Mouse (Mus musculus) gastrocnemius, adult 18-20 months (tissue): ENCODE data around the gene C730034F03Rik. TPM values are rescaled to one million over a fixed set of nuclear protein-coding genes. Genes with fewer than 3 reads are reported as not detected.

Experiments
- DNase-seq: peaks from one replicate; pipeline ENCODE4 v3.0.0; 2021; ENCODE audit warnings: low spot score
- total RNA-seq, 2 experiments: library from RNA; stranded (reverse); gene quantifications; 2 replicates each; pipeline ENCODE4 v1.2.3; 2021

Gene C730034F03Rik
- total RNA-seq, 2 experiments from 2014 or later: 0.23 to 0.28 TPM

DNA sequence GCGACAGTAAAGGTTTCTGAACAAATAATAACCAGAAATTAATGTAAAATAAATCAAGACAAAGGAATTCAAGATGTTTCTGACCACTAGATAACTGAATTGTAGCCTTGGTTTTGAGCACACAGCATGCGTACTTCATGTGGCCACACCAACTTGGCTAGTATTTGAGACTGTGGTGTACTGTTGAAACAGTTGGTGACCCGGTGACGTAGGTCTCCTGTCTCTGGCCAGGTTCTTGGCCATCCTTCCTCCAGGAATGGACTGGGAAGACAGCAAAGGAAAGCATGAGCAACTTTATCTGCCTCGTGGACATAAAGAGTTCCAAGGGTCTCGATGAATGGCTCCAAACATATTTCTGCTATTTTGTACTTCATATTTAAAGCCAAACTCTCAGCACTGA lies 2.4 kb downstream of the C730034F03Rik start:
- DNase-seq: no peak

GRCm38 (mm10) chr15:89432946-89433345 lies 3.6 kb downstream of the C730034F03Rik start:
- no peak for DNase-seq

- DNase-seq: no peak
These were observed 4.7 kb downstream of the C730034F03Rik start for GRCm38 (mm10) chr15:89434136-89434535.

DNA sequence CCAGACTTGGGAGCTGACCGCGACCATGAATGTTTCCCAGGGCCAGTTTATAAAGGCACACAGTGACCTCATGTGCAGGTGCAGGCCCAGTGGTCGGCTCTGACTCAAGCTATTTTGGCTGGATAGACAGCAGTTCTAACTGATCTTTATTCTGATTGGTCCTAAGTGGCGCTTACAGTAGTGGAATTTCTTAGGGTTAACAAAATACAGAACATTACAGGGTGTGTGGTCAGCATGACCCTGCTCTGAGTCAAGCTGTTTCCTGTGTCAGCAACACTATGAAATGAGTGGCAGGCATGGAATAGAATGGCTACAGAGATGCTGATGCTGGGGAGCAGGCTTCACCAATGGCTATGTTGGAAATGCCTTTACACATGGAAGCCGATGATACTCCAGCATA lies 6.5 kb downstream of the C730034F03Rik start:
- DNase-seq: no peak

DNA sequence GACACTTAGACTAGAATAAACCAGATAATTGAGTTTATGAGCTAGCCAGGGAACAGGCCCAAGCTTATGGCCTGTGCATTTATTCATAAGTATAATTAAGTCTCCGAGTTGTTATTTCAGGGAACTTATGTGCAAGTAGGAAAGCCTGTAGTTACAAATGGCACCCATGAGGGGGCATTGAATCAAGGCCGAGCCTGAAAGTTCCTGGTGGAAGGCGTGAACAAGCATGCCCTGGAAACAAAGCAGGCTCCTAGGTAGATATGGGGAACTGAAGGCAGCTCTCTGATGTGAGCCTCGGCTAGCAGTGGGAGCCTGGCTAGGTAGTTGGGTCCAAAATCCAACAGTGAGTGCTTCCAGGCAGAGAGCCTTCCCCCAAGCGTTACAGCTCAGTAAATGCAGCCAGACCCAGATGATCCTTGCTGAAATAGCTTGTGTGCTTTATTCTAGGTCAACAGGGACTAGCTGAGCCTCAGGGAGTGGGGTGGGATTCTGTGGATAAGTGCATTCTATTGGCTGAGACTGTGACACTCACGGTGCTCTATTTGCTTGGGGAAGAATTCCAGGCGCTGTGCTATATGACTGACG lies 13.2 kb downstream of the C730034F03Rik start:
- DNase-seq: no peak

DNA sequence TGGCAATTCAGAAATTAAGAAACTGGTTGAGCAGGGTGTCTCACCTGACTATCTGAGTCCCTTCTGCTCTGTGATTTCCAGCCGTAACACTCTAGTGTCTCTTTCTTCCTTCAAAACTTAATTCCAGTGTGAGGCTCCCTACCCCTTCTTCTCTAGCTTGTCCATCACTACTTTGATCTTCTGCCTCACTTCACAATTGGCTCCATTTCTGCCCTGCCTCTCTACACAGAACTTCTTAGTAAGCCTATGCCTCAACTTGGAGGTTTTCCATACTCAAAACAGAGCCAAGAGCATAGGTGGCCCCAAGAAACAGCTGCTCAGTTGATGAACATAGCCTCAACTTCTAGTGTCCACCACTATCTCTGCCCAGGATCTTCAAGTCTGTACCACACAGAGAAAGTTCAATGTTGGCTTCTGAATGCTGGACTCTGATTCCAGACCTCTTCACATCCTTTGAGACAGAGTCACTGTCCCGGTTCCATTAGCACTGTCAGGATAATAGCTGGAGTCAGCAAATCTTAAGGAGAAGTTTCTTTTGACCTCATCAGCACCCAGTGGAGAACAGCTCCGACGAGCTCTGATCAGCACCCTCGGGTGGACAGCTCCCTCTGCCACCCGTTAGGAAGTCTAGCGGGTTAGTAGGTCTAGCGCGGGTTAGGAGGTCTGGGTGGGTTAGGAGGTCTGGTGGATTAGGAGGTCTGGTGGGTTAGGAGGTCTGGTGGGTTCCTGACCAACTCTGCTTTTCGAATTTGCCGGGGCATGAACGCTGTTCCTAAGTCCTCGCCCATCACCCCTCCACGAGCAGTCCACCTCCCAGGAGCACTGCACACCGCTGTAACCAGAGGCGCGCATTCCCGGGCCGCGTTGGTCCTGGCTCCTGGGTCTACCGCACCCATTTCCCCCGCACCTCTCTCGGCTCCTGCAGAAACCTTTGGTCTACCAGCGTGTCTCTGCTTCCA lies 23.8 kb downstream of the C730034F03Rik start:
- DNase-seq: peak; percentile 45

DNA sequence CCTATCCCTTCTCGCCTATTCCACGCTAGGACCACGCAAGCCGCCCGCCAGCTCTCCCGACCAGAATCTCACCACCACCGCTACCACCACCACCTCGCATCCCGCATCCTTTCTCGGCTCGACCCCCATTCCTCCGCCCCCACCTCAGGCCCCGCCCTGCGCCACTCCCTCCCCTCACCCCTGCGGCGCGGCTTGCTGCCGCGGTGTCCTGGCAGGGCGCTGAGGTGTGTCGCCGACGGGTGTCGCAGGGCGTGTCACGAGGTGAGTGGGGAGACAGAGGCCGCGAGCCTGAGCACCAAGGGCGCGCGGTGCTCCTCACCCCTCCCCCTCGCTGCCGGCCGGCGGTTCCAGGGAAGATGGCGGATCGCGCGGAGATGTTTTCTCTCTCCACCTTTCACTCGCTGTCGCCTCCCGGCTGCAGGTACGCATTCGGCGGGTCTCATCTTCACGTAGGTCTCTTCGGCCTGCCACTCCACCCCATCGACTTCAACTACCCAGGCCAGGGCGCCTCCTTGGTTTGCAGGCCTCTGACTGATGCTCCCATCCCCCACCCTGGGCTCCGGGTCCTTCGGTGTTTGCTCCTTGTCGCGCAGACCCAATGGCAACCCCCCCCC lies 24.6 kb downstream of the C730034F03Rik start, which contains the start of gene Mapk8ip2:
Gene Mapk8ip2 (plus strand): TSS at position 49 of the 614 bp plus-strand sequence.
- DNase-seq: no peak

DNA sequence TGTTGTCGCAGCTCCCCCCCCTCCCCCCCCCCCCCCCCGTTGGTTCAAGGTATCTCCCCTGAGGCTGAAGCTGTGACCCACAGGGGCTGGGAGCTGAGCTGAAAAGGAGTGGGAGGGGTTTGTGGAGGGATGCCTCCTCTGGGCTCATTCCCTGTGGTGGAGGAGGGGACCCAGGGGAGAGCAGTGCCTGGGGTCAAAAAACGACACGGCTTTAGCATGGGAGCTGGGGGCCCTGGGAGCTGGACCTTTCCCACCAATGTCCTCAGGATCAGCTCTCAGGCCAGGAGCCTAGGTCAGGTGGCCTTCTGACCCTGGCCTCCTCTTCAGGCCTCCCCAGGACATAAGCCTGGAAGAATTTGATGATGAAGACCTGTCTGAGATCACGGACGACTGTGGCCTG lies 25.5 kb downstream of the C730034F03Rik start:
- DNase-seq: no peak

DNA sequence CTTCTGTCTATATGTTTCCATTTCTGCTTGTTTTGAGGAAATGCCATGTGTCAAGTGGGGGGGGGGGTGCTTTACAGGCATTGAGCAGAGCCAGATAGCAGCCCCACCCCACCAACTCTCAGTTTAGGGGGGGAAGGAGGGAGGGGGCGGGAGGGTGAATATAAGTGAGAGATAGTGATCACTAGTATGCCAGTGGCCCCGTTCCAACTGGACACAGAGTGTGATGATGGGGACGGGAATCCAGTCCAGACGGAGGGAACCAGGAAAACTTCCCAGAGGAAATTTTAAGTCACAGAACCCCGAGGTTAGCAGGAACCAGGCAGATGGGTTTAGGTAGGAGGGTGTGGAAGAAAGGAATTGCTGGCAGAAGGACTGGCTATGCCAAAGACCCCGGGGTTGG lies 26.3 kb downstream of the C730034F03Rik start:
- DNase-seq: no peak

DNA sequence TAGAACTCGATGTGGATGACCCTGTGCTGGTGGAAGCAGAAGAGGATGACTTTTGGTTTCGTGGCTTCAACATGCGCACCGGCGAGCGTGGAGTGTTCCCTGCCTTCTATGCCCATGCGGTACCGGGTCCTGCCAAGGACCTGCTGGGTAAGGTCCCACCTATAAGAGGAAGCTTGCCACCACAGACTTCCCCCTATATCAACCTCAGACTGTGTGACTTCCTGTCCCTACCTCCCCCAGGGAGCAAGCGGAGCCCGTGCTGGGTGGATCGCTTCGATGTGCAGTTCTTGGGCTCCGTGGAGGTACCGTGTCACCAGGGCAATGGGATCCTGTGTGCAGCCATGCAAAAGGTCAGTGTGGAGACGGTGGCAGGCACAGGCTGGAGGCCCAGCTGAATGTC lies 29.6 kb downstream of the C730034F03Rik start:
- DNase-seq: no peak

DNA sequence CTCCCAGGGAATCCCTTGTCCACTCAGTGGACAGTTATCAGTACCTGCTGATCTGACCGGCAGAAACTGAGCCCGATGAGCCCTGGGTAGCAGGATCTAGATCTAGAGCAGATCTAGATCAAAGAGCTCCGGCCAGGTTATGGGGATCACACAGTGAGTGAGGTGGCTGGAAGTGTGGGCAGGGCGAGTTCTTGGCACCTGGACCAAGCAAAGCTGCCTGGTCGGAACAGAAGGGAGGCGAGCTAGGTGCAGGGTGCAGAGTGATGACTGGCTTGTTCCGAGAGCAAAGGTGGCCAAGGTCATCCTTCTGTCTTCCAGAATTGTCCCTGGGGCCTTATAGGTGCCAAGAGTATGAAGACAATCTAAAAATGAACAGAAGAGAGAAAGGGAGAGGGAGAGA lies 30.4 kb downstream of the C730034F03Rik start:
- DNase-seq: no peak

DNA sequence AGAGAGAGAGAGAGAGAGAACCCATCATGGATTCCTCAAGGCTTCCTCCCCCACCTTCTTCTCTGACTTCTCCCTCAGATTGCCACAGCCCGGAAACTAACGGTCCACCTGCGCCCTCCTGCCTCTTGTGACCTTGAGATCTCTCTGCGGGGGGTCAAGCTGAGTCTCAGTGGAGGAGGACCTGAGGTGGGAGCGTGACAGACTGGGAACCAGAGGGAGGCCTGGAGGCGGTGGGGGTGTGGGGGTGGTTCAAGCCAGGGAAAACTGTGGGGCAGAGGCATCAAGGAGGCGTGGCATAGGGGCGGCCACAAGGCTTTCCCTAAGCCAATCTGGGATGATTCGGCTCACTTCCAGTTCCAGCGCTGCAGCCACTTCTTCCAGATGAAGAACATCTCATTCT lies 30.9 kb downstream of the C730034F03Rik start:
- no peak for DNase-seq

GRCm38 (mm10) chr15:89461321-89461720 lies 31.9 kb downstream of the C730034F03Rik start:
- no peak for DNase-seq

DNA sequence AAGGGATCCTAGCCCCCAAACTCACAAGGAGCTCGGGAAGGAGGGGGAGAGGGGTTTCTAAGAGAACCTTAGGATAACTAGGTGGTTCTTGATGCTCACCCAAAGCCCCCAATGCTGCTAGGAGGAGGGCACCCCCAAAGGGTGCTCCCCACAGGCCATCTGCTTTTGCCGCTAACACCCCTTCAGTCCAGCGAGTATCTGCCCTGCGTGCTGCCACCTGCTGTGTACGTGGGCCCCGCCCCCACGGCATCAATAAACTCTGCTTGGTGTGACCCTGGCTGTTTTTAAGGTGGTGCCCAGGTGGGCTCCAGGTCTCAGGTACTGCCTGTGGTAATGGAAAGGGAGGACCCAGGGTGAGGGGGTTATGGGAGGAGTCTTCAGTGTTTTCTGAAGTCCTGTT lies 32.8 kb downstream of the C730034F03Rik start:
- no peak for DNase-seq

DNA sequence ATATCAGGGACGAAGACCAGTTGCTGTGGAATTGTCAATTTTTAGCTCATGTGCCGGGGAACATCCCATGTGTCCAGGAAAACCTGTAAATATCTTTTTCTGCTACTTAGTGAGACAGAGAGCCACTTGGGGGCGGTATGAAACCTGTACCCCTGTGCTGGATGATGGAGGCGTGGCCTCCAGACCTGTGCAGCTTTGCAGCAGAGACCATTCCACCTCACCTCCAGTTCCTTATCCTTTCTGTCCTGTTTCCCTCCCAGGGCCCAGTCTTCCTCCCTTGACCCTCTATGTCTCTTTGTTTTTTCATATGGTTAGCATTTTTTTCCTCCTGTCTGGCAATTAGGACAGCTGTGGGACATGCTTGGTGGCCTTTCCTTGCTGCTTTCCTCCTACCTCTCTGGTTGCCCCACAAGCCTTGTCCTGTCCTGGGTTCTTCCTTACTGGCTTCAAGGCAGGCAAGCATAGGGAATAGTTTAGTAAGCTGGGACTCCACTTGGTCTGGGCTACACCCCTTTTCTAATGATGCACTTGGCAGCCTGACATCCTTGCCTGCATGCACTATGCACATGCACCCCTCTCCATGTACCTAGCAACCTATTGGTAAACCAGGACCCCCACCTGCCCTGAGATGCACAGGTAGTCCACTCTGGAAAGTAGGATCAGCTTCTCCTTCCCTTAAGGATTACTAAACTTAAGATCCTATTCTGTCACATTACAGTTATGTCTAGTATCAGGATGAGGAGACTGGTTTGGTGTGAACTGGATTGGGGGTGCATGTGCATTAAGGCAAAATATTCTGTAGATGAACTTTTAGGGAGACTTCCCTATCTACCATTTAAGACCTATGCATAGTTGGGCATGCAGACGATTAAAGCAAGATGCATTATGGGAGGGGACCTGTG lies 34.2 kb downstream of the C730034F03Rik start:
- no peak for DNase-seq

GRCm38 (mm10) chr15:89465052-89465451 lies 35.7 kb downstream of the C730034F03Rik start:
- no peak for DNase-seq

DNA sequence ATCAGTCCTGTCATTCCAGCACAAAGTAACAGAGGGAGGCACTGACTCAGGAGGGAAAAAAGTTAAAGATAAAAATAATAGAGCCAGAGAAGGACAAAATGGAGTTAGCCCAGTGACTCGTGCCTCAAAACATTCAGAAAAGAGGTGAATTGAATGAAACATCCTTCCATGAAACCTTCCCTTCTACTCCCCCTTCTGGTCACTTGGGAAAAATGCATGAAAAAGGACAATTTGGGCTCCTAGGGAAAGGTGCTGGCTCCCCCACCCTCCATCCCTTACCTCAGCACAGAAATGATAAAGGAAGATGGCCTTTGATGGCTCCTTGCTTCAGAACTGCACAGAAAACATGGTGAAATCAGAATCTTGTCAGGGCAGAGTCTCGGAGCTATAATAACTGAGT lies 39.2 kb downstream of the C730034F03Rik start:
- peak; percentile 10 for DNase-seq

GRCm38 (mm10) chr15:89471476-89471875 lies 42.1 kb downstream of the C730034F03Rik start:
- no peak for DNase-seq

GRCm38 (mm10) chr15:89473370-89473769 lies 44.0 kb downstream of the C730034F03Rik start:
- no peak for DNase-seq

DNA sequence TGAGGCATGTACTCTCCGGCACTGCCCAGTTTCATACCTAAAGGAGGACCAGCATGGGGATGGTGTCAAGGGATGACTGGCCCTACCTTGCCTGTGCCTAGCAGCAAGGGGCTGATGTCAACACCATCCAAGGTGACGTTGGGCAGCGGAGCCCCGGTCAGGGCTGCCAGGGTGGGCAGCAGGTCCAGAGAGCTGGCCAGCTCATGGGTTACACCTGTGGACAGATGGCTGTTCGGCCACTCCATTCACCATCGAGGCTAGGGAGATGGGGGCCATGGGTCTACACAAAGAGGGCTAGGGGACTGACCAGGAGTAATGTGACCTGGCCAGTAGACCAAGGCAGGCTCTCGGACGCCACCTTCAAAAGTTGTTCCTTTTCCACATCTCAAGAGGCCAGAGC lies 44.5 kb downstream of the C730034F03Rik start:
- no peak for DNase-seq

- no peak for DNase-seq
These were observed 45.4 kb downstream of the C730034F03Rik start for GRCm38 (mm10) chr15:89474596-89475292.
